Mouse (Mus musculus) ES-Bruce4 (cell line): ENCODE data around the gene Zbtb9. TPM values are rescaled to one million over a fixed set of nuclear protein-coding genes. Genes with fewer than 3 reads are reported as not detected.
A peak's percentile ranks its signal among the peaks of the same experiment; 100 is the strongest.

Experiments used
- H3K27ac ChIP-seq: 2 replicates; pipeline ENCODE4 v1.5.1; 2012; ENCODE audit warnings: low read length, inconsistent platforms; ENCODE audit not compliant: insufficient read depth
- H3K27me3 ChIP-seq: 2 replicates; pipeline ENCODE4 v1.6.1; 2012; ENCODE audit warnings: mild to moderate bottlenecking, low read length, inconsistent platforms; ENCODE audit not compliant: control insufficient read depth, poor library complexity, insufficient read depth, severe bottlenecking
- H3K36me3 ChIP-seq: 2 replicates; pipeline ENCODE4 v1.6.1; 2012; ENCODE audit warnings: inconsistent platforms, mild to moderate bottlenecking, low read length, moderate library complexity; ENCODE audit not compliant: control insufficient read depth, poor library complexity, insufficient read depth, severe bottlenecking
- H3K4me1 ChIP-seq: one replicate; pipeline ENCODE4 v1.8.1; 2011; ENCODE audit warnings: low read length; ENCODE audit not compliant: control insufficient read depth, insufficient read depth
- H3K4me3 ChIP-seq: 2 replicates; pipeline ENCODE4 v1.5.1; 2011; ENCODE audit warnings: low read depth, mild to moderate bottlenecking, low read length
- H3K9ac ChIP-seq: 2 replicates; pipeline ENCODE4 v1.6.1; 2012; ENCODE audit warnings: low read depth, mild to moderate bottlenecking, inconsistent platforms; ENCODE audit not compliant: poor library complexity, severe bottlenecking
- H3K9me3 ChIP-seq: replicated peaks from 2 replicates; pipeline ENCODE4 v1.6.1; 2012; ENCODE audit warnings: mild to moderate bottlenecking, low read length, inconsistent platforms; ENCODE audit not compliant: control insufficient read depth, poor library complexity, insufficient read depth, severe bottlenecking
- CTCF ChIP-seq: IDR thresholded peaks from one replicate; pipeline ENCODE4 v1.8.1; 2011; ENCODE audit warnings: low read depth, low read length
- EP300 ChIP-seq: IDR thresholded peaks from 2 replicates; pipeline ENCODE4 v1.6.1; 2011; ENCODE audit warnings: low read depth, low read length; ENCODE audit not compliant: insufficient read depth
- POLR2A ChIP-seq: IDR thresholded peaks from one replicate; pipeline ENCODE4 v1.8.1; 2011; ENCODE audit warnings: low read length; ENCODE audit not compliant: insufficient read depth
- polyA plus RNA-seq: library from polyadenylated mRNA; stranded (reverse); fragments of >200 nt; gene quantifications from 2 replicates; pipeline ENCODE4 v1.2.4, GENCODE M21; 2011; ENCODE audit warnings: low read depth; ENCODE audit not compliant: missing spikeins, insufficient read depth, insufficient read length

The Zbtb9 gene
- polyA plus RNA-seq, 1 experiment: 12.4 TPM

- H3K27ac ChIP-seq: no peak overlapping the region
- H3K27me3 ChIP-seq: no peaks in the 10 kb centered on the region
- no peak overlapping the region for H3K4me3 ChIP-seq
- peaks cover 9% of the 10 kb centered on the region for H3K4me1 ChIP-seq
- TF ChIP-seq EP300 (no peak), POLR2A (no peak), CTCF (no peak)
- H3K9me3 ChIP-seq: no peaks in the 10 kb centered on the region
- H3K9ac ChIP-seq: 0 out of 2 replicates have a peak overlapping the region, but pooled peaks have one; percentile 2
- H3K36me3 ChIP-seq: no peaks in the 10 kb centered on the region
Observed at GRCm38 (mm10) chr17:27032328-27032727, 59.4 kb downstream of the Zbtb9 start.

GRCm38 (mm10) chr17:27032869-27033268 is 59.9 kb downstream of the Zbtb9 start:
- Histone ChIP-seq H3K9ac (0 out of 2 replicates have a peak overlapping the region, but pooled peaks have one; percentile 2), H3K27ac (no peak overlapping the region), H3K36me3 (no peaks in the 10 kb centered on the region), H3K9me3 (no peaks in the 10 kb centered on the region), H3K27me3 (no peaks in the 10 kb centered on the region), H3K4me1 (peaks cover 9% of the 10 kb centered on the region), H3K4me3 (peak overlapping the region; percentile 3; the same call in 1 of the 2 replicates)
- TF ChIP-seq CTCF (peak; percentile 95), POLR2A (no peak), EP300 (peak; percentile 38; the same call in 1 of the 2 replicates)

GRCm38 (mm10) chr17:27036465-27036864 is 63.5 kb downstream of the Zbtb9 start:
- H3K36me3 ChIP-seq: no peaks in the 10 kb centered on the region
- no peak overlapping the region for H3K4me3 ChIP-seq
- H3K9me3 ChIP-seq: no peaks in the 10 kb centered on the region
- TF ChIP-seq POLR2A (no peak), EP300 (no peak), CTCF (no peak)
- no peaks in the 10 kb centered on the region for H3K27me3 ChIP-seq
- H3K4me1 ChIP-seq: peaks cover 9% of the 10 kb centered on the region
- H3K27ac ChIP-seq: peak overlapping the region; percentile 8; the same call in 1 of the 2 replicates
- peak overlapping the region; percentile 11; the same call in 1 of the 2 replicates for H3K9ac ChIP-seq

GRCm38 (mm10) chr17:27038335-27039050 is 65.5 kb downstream of the Zbtb9 start:
- Histone ChIP-seq H3K4me3 (peak overlapping the region; percentile 58), H3K9ac (peak overlapping the region; percentile 67), H3K9me3 (no peaks in the 10 kb centered on the region), H3K4me1 (peaks cover 13% of the 10 kb centered on the region), H3K27me3 (no peaks in the 10 kb centered on the region), H3K27ac (peak overlapping the region; percentile 95), H3K36me3 (no peaks in the 10 kb centered on the region)
- no peak for TF ChIP-seq CTCF
- peak; percentile 83 for TF ChIP-seq EP300
- peak; percentile 44 for TF ChIP-seq POLR2A

GRCm38 (mm10) chr17:27039432-27040102 is 66.6 kb downstream of the Zbtb9 start:
- no peaks in the 10 kb centered on the region for H3K36me3 ChIP-seq
- H3K9ac ChIP-seq: peak overlapping the region; percentile 67
- peak; percentile 73; the same call in 1 of the 2 replicates for TF ChIP-seq EP300
- TF ChIP-seq POLR2A: no peak
- no peak for TF ChIP-seq CTCF
- H3K27ac ChIP-seq: peak overlapping the region; percentile 98
- H3K9me3 ChIP-seq: no peaks in the 10 kb centered on the region
- H3K4me3 ChIP-seq: peak overlapping the region; percentile 58
- H3K27me3 ChIP-seq: no peaks in the 10 kb centered on the region
- peaks cover 16% of the 10 kb centered on the region for H3K4me1 ChIP-seq
